Mouse (Mus musculus) limb, embryonic 11.5 days (tissue): ENCODE measurements around the gene Sec24d. TPM values are rescaled to one million over a fixed set of nuclear protein-coding genes. Genes with fewer than 3 reads are reported as not detected.

Experiments used
- ATAC-seq: fragments of 200-750 bp; cut with Nextera tagmentation; 2 replicates; pipeline ENCODE4 v1.8.0; 2017; ENCODE audit warnings: low read depth; ENCODE audit not compliant: insufficient number of reproducible peaks, low FRiP score, low TSS enrichment
- DNase-seq: peaks from one replicate; pipeline ENCODE4 v3.0.0-alpha.2; 2015; ENCODE audit warnings: low spot score
- H3K27ac ChIP-seq: fragments of 300-500 bp; sonication (generic); replicated peaks from 2 replicates; pipeline ENCODE4 v1.5.1; 2014; ENCODE audit warnings: low read depth, mild to moderate bottlenecking, low read length
- H3K27me3 ChIP-seq: fragments of 300-500 bp; sonication (generic); 2 replicates; pipeline ENCODE4 v1.6.1; 2014; ENCODE audit warnings: mild to moderate bottlenecking, low read length, mixed read lengths; ENCODE audit not compliant: control insufficient read depth, insufficient read depth
- H3K36me3 ChIP-seq: fragments of 300-500 bp; sonication (generic); 2 replicates; pipeline ENCODE4 v1.6.1; 2014; ENCODE audit warnings: mild to moderate bottlenecking, low read length, moderate library complexity, mixed read lengths; ENCODE audit not compliant: control insufficient read depth, insufficient read depth
- H3K4me1 ChIP-seq: fragments of 300-500 bp; sonication (generic); 2 replicates; pipeline ENCODE4 v1.6.1; 2014; ENCODE audit warnings: low read length, mixed read lengths; ENCODE audit not compliant: control insufficient read depth, insufficient read depth
- H3K4me2 ChIP-seq: fragments of 300-500 bp; sonication (generic); 2 replicates; pipeline ENCODE4 v1.6.1; 2014; ENCODE audit warnings: low read depth, mild to moderate bottlenecking, moderate library complexity; ENCODE audit not compliant: severe bottlenecking
- H3K4me3 ChIP-seq: fragments of 300-500 bp; sonication (generic); 2 replicates; pipeline ENCODE4 v1.5.1; 2014; ENCODE audit warnings: low read depth, low read length
- H3K9ac ChIP-seq: fragments of 300-500 bp; sonication (generic); 2 replicates; pipeline ENCODE4 v1.6.1; 2014; ENCODE audit warnings: mild to moderate bottlenecking, low read length
- H3K9me3 ChIP-seq: fragments of 300-500 bp; sonication (generic); 2 replicates; pipeline ENCODE4 v1.6.1; 2016; ENCODE audit warnings: low read length; ENCODE audit not compliant: control insufficient read depth
- WGBS: fragments of 180-500 bp; shearing (Covaris S2); extraction: QIAGEN DNeasy Blood & Tissue Kit; methylation state at CpG from one replicate; pipeline ENCODE4 v1.1.7; 2014; 5-methylcytosine and 5-hydroxymethylcytosine counted together
- polyA plus RNA-seq: library from polyadenylated mRNA; unstranded; fragments of >200 nt; fragmentation: Nextera tagmentation; extraction: Ambion mirVana; gene quantifications from 2 replicates; pipeline ENCODE4 v1.2.1, GENCODE M21; 2014

Gene Sec24d
- polyA plus RNA-seq, 1 experiment from 2014 or later = 29.3 TPM

DNA sequence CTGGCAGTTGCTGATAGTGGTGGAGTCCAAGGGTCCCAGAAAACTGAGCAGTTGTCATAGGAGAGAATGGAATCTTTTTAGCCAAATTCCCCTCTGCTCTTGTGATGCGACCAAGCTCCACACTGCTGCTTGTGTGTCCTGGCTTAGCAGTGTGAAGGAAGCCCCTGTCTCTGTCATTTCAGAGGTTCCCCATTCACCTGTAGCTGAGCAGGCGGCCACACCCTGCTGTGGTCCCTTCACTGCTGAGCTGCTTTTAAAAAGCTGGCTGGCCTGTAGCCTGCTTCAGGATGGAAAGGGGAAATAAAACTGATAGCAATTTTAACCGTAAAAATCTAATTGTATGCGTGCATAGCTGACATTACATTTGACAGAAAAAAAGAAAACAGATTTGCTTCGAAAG is 69.7 kb downstream of the Sec24d start:
- Histone ChIP-seq H3K9me3 (no peaks in the 10 kb centered on the region), H3K36me3 (no peaks in the 10 kb centered on the region), H3K27me3 (no peaks in the 10 kb centered on the region), H3K4me3 (no peak overlapping the region), H3K27ac (no peak overlapping the region), H3K9ac (no peak overlapping the region), H3K4me1 (no peaks in the 10 kb centered on the region), H3K4me2 (no peak overlapping the region)
- 83% methylated on average over 5 of the region's 5 CpGs for WGBS
- no peak for ATAC-seq
- DNase-seq = no peak

DNA sequence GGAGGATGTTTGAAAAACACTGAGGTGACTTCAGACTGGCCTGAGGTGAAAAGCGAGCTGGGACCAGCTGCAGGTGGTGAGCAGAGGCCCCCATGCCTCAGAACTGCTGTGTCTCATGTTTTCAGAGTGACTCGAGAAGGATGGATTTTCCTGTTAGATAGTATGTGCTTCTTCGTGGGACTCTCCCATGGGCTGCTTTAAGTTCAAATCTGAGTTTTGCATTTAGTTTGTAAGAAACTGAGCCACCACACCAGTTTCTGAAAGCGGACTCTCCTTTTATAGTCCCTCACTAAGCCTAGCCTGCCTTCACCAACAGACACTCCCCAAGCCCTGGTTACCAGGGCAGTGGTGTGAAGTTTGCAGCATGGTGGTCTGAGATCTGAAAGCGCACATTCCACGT is 70.6 kb downstream of the Sec24d start:
- Histone ChIP-seq H3K4me3 (no peak overlapping the region), H3K36me3 (no peaks in the 10 kb centered on the region), H3K4me2 (no peak overlapping the region), H3K27me3 (no peaks in the 10 kb centered on the region), H3K9me3 (no peaks in the 10 kb centered on the region), H3K27ac (no peak overlapping the region), H3K9ac (no peak overlapping the region), H3K4me1 (no peaks in the 10 kb centered on the region)
- ATAC-seq (no peak), DNase-seq (no peak)
- WGBS = 77% methylated on average over 6 of the region's 6 CpGs

DNA sequence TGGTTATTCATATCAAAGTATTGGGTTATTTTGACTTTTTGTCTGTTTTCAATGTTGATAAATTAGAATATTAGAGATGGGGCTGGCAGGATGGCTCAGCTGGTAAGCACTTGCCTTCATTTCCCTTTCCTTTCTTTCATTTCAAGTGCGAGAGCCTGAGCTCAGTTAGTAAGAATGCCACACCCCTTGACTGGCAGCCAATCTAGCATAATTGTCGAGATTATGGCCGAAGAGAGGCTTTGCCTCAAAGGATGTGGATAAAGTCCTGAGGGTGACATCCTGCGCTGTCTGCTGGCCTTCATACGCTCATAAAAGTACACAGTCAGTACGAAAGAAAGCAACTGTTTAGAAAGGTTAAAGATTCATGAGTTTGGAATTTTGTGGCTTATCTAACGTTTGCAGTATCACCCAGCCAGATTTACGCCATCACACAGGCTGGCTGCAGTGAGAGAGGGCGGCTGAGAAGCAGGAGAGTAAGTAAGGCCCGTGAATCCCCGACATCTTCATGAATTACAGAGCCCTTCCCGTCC is 71.5 kb downstream of the Sec24d start:
- Histone ChIP-seq H3K9ac (no peak overlapping the region), H3K27me3 (no peaks in the 10 kb centered on the region), H3K36me3 (no peaks in the 10 kb centered on the region), H3K9me3 (no peaks in the 10 kb centered on the region), H3K4me3 (no peak overlapping the region), H3K4me2 (no peak overlapping the region), H3K4me1 (no peaks in the 10 kb centered on the region), H3K27ac (no peak overlapping the region)
- WGBS = 72% methylated on average over 12 of the region's 12 CpGs
- no peak for DNase-seq
- ATAC-seq = no peak

DNA sequence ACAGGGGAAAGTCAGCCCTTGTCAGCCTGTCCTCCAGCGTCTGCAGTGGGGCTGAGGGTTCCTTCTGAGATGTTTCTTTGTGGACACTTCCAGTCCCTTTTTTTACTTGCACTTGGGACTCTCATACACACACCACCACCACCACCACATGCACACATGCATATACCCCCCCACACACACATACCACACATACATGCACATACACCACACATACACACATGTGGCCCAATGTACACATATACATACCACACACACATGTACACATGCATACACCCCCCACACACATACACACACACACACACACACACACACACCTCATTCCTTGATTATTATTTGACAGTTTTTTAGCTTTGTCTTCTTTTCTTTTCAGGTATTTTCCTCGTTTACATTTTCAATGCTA is 73.8 kb downstream of the Sec24d start:
- DNase-seq (no peak), ATAC-seq (no peak)
- Histone ChIP-seq H3K27me3 (no peaks in the 10 kb centered on the region), H3K36me3 (no peaks in the 10 kb centered on the region), H3K9ac (no peak overlapping the region), H3K4me3 (no peak overlapping the region), H3K9me3 (no peaks in the 10 kb centered on the region), H3K4me1 (no peaks in the 10 kb centered on the region), H3K4me2 (no peak overlapping the region), H3K27ac (no peak overlapping the region)
- 78% methylated on average over 2 of the region's 2 CpGs for WGBS

DNA sequence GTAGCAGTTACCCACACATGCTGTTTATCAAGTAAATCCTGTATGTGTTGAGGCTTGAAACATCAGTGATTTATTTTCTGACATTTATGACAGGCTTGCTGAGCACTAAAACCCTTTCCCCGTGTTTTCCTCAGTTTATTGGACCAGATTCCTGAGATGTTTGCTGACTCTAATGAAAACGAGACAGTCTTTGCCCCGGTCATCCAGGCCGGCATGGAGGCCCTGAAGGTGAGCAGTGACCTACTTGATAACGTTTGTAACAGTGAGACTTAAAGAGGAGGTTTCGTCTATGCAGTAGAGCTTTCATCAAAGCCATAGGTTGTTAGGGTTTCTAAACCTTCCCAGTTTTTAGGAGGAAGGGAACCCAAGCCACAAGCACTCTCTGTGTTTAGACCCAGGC is 76.4 kb downstream of the Sec24d start:
- Histone ChIP-seq H3K36me3 (no peaks in the 10 kb centered on the region), H3K27me3 (no peaks in the 10 kb centered on the region), H3K4me1 (no peaks in the 10 kb centered on the region), H3K4me2 (no peak overlapping the region), H3K4me3 (no peak overlapping the region), H3K27ac (no peak overlapping the region), H3K9me3 (no peaks in the 10 kb centered on the region), H3K9ac (no peak overlapping the region)
- DNase-seq (no peak), ATAC-seq (no peak)
- WGBS = 25% methylated on average over 6 of the region's 6 CpGs

DNA sequence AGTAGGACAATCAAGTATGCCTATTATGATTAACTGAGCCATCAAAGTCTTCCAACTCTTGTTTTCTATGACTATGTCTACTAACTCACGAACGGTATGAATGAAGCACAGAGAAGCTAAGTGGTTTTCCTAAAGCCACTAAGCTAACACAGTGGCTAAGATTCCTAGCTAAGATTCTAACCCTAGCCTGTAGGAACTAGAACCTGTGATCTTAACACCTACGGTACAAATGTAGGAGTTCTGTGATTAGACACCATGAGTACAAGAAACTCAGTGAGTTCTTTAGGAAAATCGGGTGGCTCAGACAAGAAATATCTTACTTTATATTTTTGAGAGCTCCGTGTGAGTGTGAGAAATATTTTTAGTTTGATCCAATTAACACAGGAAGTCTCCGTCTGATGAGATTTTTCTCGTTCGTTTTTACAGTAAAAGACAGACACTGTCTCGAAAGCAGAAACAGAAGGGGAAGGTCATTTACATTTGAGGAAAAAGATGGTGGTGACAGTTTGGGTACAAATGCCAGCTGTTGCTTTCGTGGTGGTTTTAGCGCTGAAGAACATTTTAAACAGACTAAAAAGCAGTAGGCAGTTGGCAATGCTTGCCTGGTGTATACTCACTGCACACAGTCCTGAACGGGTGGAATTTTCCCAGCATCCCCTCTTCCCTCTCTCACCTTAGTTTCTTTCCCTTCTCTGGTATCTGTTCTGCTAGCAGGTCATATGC is 81.0 kb downstream of the Sec24d start:
- Histone ChIP-seq H3K4me2 (no peak overlapping the region), H3K4me3 (no peak overlapping the region), H3K4me1 (no peaks in the 10 kb centered on the region), H3K36me3 (no peaks in the 10 kb centered on the region), H3K9me3 (no peaks in the 10 kb centered on the region), H3K9ac (no peak overlapping the region), H3K27me3 (no peaks in the 10 kb centered on the region), H3K27ac (no peak overlapping the region)
- DNase-seq (no peak), ATAC-seq (no peak)
- WGBS = 89% methylated on average over 12 of the region's 12 CpGs

DNA sequence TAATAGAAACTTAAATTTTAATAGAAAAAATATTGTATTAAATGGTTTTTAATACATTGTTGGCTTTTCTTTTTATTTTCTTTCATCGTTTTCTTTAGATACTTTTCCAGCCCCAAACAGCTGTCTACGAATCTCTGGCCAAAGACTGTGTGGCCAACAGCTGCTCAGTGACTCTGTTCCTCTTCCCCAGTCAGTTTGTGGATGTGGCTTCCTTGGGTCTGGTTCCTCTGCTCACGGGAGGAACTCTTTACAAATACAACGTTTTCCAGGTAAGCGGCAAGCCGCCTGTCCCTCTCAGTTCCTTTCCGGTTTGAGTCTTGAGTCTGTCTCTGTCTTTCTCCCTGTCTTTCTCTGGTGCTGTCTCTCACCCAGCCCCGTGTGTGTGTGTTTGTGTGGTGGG is 83.3 kb downstream of the Sec24d start:
- WGBS = 88% methylated on average over 8 of the region's 8 CpGs
- Histone ChIP-seq H3K36me3 (no peaks in the 10 kb centered on the region), H3K4me2 (no peak overlapping the region)

DNA sequence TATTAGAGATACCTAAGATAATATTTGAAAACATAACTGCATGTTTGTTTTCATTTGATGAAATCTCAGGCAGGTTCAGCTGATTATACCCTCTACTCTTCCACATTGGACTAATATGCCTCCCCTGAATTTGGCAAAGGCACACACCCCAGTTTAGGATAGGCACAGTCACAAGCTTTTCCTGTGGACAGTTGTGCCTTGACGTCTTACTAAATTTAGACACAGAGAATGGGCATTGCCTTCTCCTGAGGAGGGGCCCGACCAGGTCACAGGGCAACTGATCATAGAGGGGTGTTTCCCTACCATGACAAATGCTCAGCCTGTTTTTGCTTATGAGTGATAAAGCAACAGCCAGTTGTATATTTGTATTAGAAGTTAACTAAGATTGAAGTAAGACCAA is 84.3 kb downstream of the Sec24d start:
- WGBS = 79% methylated on average over 2 of the region's 2 CpGs
- DNase-seq (no peak), ATAC-seq (no peak)
- Histone ChIP-seq H3K4me3 (no peak overlapping the region), H3K4me1 (no peaks in the 10 kb centered on the region), H3K36me3 (no peaks in the 10 kb centered on the region), H3K4me2 (no peak overlapping the region), H3K27me3 (no peaks in the 10 kb centered on the region), H3K27ac (no peak overlapping the region), H3K9me3 (no peaks in the 10 kb centered on the region), H3K9ac (no peak overlapping the region)

More for the DNA sequence above, 83.3 kb downstream of the Sec24d start:
- Histone ChIP-seq H3K4me3 (no peak overlapping the region), H3K9ac (no peak overlapping the region), H3K9me3 (no peaks in the 10 kb centered on the region), H3K27ac (no peak overlapping the region), H3K27me3 (no peaks in the 10 kb centered on the region), H3K4me1 (no peaks in the 10 kb centered on the region)
- no peak for ATAC-seq
- no peak for DNase-seq

DNA sequence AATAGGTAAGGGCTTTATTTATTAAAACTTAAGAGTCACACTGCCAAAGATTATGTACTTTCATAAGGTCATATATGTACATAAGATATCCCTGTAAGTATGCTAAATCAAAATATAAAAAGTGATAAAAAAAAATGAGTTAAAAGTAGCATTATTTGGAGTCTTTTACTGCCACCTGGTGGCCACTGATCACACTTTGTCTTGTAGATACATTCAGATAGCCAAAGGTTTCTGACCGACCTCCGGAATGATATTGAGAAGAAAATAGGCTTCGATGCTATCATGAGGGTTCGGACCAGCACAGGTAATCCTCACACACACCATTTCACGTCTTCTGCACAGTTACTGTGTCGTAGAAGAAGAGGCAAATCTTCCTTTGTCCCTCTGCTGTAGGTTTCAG is 85.9 kb downstream of the Sec24d start:
- H3K27me3 ChIP-seq = no peaks in the 10 kb centered on the region
- no peak overlapping the region for H3K27ac ChIP-seq
- no peak overlapping the region for H3K4me3 ChIP-seq
- no peaks in the 10 kb centered on the region for H3K36me3 ChIP-seq
- no peak overlapping the region for H3K9ac ChIP-seq
- no peaks in the 10 kb centered on the region for H3K4me1 ChIP-seq
- WGBS = 70% methylated on average over 6 of the region's 6 CpGs
- no peak overlapping the region for H3K4me2 ChIP-seq
- H3K9me3 ChIP-seq = no peaks in the 10 kb centered on the region
- ATAC-seq = no peak
- peak; percentile 69 for DNase-seq
